Mouse (Mus musculus): ENCODE results near the gene Ift22. TPM values are rescaled to one million over a fixed set of nuclear protein-coding genes. Genes with fewer than 3 reads are reported as not detected.

Gene Ift22
- polyA plus RNA-seq, 1 experiment from 2014 or later: 28.5 TPM

DNA sequence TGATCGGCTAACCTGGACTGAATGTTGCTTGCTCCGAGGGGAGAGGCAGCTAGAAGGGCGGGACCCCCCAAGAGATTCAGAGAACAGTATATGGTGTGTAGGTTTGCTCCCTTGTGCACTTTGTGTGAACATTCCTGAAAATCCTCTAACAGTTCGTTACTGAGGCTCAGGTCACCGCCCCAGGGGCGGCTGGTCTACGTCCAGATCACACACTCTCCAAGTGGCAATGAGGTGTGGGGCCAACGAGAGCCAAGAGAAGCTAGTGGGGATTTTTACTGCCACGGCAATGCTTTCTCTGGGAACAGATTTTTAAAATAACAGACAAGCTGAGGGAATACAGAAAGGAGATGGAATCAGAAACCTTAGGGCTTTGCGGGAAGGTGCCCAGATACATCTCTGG lies 33.7 kb upstream of the Ift22 start:
- Histone ChIP-seq H3K9ac (ENCODE audit: low read depth, low read length) (no peak overlapping the region), H3K4me3 (ENCODE audit: low read depth, low read length) (no peak overlapping the region), H3K4me1 (replicated peaks; ENCODE audit: control insufficient read depth, insufficient read depth, low read length) (no peaks in the 10 kb centered on the region; the same call in 1 of the 2 replicates), H3K36me3 (ENCODE audit: control insufficient read depth, insufficient read depth, low read length) (no peaks in the 10 kb centered on the region), H3K27me3 (replicated peaks; ENCODE audit: control insufficient read depth, insufficient read depth, low read length) (no peaks in the 10 kb centered on the region), H3K4me2 (no peak overlapping the region), H3K9me3 (ENCODE audit: control insufficient read depth, low read length) (no peaks in the 10 kb centered on the region), H3K27ac (ENCODE audit: low read depth, low read length) (no peak overlapping the region)
- DNase-seq (ENCODE audit: low spot score) (no peak), ATAC-seq (replicated peaks; ENCODE audit: low FRiP score) (no peak)
- WGBS: 69% methylated on average over 10 of the region's 10 CpGs

DNA sequence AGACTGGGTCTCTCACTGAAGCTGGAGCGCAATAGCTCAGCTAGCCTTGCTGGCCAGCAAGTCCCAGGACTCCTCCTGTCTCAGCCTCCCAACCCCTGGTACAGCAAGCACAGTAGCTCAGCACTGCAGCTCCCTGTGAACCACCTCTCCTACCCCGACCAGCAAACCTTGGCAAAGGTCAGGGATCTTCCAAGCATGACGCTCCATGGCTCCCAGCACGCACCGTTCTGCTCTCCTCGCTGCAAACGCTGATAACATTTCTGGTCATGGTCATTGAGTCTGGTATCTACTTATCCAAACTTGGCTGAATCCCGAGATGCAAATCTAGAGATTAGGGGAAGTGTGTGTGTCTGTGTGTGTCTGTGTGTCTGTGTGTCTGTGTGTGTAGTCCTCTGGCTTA lies 27.8 kb upstream of the Ift22 start:
- 78% methylated on average over 8 of the region's 8 CpGs for WGBS
- DNase-seq (ENCODE audit: low spot score): no peak
- H3K27ac ChIP-seq (ENCODE audit: low read depth, low read length): no peak overlapping the region
- no peak overlapping the region for H3K9ac ChIP-seq (ENCODE audit: low read depth, low read length)
- H3K36me3 ChIP-seq (ENCODE audit: control insufficient read depth, insufficient read depth, low read length): no peaks in the 10 kb centered on the region
- H3K9me3 ChIP-seq (ENCODE audit: control insufficient read depth, low read length): no peaks in the 10 kb centered on the region
- H3K4me2 ChIP-seq: no peak overlapping the region
- H3K27me3 ChIP-seq (replicated peaks; ENCODE audit: control insufficient read depth, insufficient read depth, low read length): peaks cover 36% of the 10 kb centered on the region
- H3K4me1 ChIP-seq (replicated peaks; ENCODE audit: control insufficient read depth, insufficient read depth, low read length): peaks cover 2% of the 10 kb centered on the region; the same call in 1 of the 2 replicates
- H3K4me3 ChIP-seq (ENCODE audit: low read depth, low read length): no peak overlapping the region
- ATAC-seq (replicated peaks; ENCODE audit: low FRiP score): no peak

DNA sequence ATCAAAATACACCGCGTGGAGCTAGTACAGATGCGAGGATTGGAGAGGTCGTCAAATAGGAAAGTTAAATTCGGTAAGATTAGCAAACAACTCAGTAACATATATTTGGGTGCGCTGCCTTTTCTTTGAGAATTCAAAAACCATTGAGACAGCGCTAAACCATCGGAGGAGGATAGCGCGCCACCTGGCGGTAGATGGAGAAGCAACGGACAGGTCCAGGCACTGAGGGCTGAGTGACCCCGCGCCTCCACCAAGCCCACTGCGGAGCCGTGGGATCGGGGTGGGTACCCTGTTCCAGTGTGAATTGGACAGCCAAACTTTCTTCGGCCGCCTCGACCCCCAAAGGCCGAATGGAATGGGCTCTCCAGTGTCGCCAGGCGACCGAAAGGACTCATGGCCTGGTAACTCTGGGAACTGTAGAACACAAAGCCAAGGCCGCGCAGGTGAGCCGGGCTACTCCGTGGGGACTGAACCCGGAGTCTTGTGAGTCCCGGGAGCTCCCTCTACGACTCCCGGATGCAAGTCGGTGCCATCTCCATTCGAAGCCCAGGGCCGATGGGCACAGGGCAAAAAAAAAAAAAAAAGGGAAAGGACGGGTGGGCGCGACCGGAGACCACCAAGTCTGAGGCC lies 26.5 kb upstream of the Ift22 start:
- H3K27me3 ChIP-seq (replicated peaks; ENCODE audit: control insufficient read depth, insufficient read depth, low read length): peaks cover 40% of the 10 kb centered on the region
- ATAC-seq (replicated peaks; ENCODE audit: low FRiP score) (0 out of 2 replicates have a peak, but pooled peaks have one; percentile 41), DNase-seq (ENCODE audit: low spot score) (peak; percentile 78)
- WGBS: 9% methylated on average over 39 of the region's 39 CpGs
- H3K9ac ChIP-seq (ENCODE audit: low read depth, low read length): no peak overlapping the region
- peak overlapping the region; percentile 51 for H3K4me3 ChIP-seq (ENCODE audit: low read depth, low read length)
- H3K9me3 ChIP-seq (ENCODE audit: control insufficient read depth, low read length): no peaks in the 10 kb centered on the region
- peaks cover 2% of the 10 kb centered on the region; the same call in 1 of the 2 replicates for H3K4me1 ChIP-seq (replicated peaks; ENCODE audit: control insufficient read depth, insufficient read depth, low read length)
- peak overlapping the region; percentile 70 for H3K4me2 ChIP-seq
- H3K27ac ChIP-seq (ENCODE audit: low read depth, low read length): no peak overlapping the region
- no peaks in the 10 kb centered on the region for H3K36me3 ChIP-seq (ENCODE audit: control insufficient read depth, insufficient read depth, low read length)

DNA sequence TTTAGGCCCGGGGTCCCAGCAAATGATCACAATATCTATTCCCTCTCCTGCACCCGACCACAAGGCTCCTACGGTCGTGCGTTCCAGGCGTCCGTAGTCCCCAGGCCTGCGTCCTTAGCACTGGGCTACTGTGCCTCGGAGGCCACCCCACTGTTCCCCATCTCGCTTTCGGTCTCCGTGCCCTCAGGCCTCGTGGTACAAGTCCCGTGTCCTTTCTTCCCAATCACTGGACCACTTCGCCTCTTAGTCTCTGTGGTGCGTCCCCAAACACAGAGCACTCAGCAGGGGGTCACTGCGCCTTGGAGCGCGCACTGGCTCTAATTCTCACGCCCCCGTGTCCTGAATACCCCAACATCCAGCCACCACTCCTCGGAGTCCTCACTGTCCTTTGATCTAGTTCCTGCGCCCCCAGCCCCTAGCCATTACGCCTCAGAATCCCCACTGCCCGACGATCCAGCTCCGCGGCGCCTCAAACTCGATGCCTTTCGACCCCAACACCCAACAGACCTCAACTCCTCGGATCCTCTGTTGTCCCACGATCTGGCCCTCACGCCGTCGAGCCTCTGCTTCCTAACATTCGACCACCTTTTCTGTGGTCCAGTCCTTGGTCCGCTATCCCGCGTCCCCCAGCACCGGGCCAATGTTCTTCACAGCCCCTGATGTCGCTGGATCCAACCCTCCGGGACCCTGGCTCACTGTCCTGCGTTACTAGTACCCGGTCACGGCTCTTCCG lies 25.7 kb upstream of the Ift22 start:
- peak overlapping the region; percentile 51 for H3K4me3 ChIP-seq (ENCODE audit: low read depth, low read length)
- H3K9me3 ChIP-seq (ENCODE audit: control insufficient read depth, low read length): no peaks in the 10 kb centered on the region
- H3K9ac ChIP-seq (ENCODE audit: low read depth, low read length): peak overlapping the region; percentile 48; the same call in 1 of the 2 replicates
- 4% methylated on average over 45 of the region's 47 CpGs for WGBS
- DNase-seq (ENCODE audit: low spot score) (no peak), ATAC-seq (replicated peaks; ENCODE audit: low FRiP score) (no peak)
- no peaks in the 10 kb centered on the region for H3K36me3 ChIP-seq (ENCODE audit: control insufficient read depth, insufficient read depth, low read length)
- H3K4me2 ChIP-seq: peak overlapping the region; percentile 70
- peaks cover 40% of the 10 kb centered on the region for H3K27me3 ChIP-seq (replicated peaks; ENCODE audit: control insufficient read depth, insufficient read depth, low read length)
- peaks cover 2% of the 10 kb centered on the region; the same call in 1 of the 2 replicates for H3K4me1 ChIP-seq (replicated peaks; ENCODE audit: control insufficient read depth, insufficient read depth, low read length)
- H3K27ac ChIP-seq (ENCODE audit: low read depth, low read length): no peak overlapping the region

DNA sequence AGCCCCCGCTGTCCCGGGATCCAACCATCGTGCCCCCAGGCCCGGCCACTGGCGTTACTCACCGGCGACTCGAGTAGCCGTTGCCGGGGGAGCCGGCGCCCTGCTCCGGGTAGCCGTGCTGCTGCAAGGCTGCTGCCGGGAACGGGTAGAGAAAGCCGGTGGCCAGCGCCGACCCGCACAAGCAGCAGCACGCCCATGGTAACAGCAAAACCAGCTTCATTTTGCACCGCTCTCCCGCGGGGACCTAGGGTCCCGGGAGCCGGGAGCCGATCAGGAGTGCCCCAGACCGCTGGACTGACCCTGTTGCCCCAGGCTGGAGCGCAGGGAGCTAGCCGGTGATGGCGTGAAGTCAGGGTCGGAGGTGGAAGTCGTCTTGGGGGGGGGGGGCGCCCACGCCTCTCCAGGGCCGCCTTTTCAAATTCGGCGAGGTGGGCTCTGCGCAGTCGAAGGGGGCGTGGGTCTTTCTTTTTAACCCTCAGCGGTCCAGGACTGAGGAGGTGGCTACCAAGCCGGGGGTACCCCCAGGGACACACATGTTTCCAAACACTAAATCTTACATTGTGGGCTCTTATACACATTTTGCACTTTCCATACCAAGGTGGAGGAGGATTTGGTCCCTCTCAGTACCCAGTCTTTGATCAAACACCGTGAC lies 25.0 kb upstream of the Ift22 start, which contains the start of gene Col26a1:
Gene Col26a1 (minus strand): TSS at position 422 of the 652 bp plus-strand sequence.
- Histone ChIP-seq H3K4me1 (replicated peaks; ENCODE audit: control insufficient read depth, insufficient read depth, low read length) (peaks cover 2% of the 10 kb centered on the region; the same call in 1 of the 2 replicates), H3K4me2 (peak within 1 kb of the TSS; percentile 70), H3K9me3 (ENCODE audit: control insufficient read depth, low read length) (no peaks in the 10 kb centered on the region), H3K27ac (ENCODE audit: low read depth, low read length) (no peak within 1 kb of the TSS), H3K36me3 (ENCODE audit: control insufficient read depth, insufficient read depth, low read length) (no peaks in the 10 kb centered on the region), H3K4me3 (ENCODE audit: low read depth, low read length) (peak within 1 kb of the TSS; percentile 51), H3K27me3 (replicated peaks; ENCODE audit: control insufficient read depth, insufficient read depth, low read length) (peaks cover 40% of the 10 kb centered on the region), H3K9ac (ENCODE audit: low read depth, low read length) (peak within 1 kb of the TSS; percentile 48; the same call in 1 of the 2 replicates)
- WGBS: under 1% methylated on average over 44 of the region's 44 CpGs
- ATAC-seq (replicated peaks; ENCODE audit: low FRiP score) (no peak), DNase-seq (ENCODE audit: low spot score) (no peak)

DNA sequence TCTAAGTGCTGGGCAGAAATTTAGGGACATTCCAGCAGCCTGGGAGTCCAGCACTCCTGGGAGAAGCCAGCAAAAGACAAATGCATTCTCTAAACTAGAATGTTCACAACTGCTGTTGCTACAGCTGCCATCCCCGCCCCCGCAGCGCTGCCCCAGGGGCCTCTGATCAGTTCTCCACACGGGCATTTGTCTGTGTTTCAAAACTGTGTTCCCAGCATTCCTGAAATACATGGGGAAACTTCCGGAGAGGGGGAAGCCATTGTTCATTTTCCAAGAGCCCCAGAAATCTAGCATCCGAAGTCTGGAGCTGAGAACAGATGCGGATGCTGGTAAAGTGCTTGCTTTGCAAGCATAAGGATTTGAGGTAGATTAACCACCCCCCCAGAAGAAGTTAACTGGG lies 21.0 kb upstream of the Ift22 start:
- no peaks in the 10 kb centered on the region for H3K36me3 ChIP-seq (ENCODE audit: control insufficient read depth, insufficient read depth, low read length)
- no peak for ATAC-seq (replicated peaks; ENCODE audit: low FRiP score)
- H3K9ac ChIP-seq (ENCODE audit: low read depth, low read length): no peak overlapping the region
- 45% methylated on average over 7 of the region's 7 CpGs for WGBS
- no peak overlapping the region for H3K27ac ChIP-seq (ENCODE audit: low read depth, low read length)
- H3K4me2 ChIP-seq: no peak overlapping the region
- no peak overlapping the region for H3K4me3 ChIP-seq (ENCODE audit: low read depth, low read length)
- H3K9me3 ChIP-seq (ENCODE audit: control insufficient read depth, low read length): no peaks in the 10 kb centered on the region
- H3K4me1 ChIP-seq (replicated peaks; ENCODE audit: control insufficient read depth, insufficient read depth, low read length): peaks cover 2% of the 10 kb centered on the region; the same call in 1 of the 2 replicates
- peaks cover 28% of the 10 kb centered on the region for H3K27me3 ChIP-seq (replicated peaks; ENCODE audit: control insufficient read depth, insufficient read depth, low read length)
- no peak for DNase-seq (ENCODE audit: low spot score)

DNA sequence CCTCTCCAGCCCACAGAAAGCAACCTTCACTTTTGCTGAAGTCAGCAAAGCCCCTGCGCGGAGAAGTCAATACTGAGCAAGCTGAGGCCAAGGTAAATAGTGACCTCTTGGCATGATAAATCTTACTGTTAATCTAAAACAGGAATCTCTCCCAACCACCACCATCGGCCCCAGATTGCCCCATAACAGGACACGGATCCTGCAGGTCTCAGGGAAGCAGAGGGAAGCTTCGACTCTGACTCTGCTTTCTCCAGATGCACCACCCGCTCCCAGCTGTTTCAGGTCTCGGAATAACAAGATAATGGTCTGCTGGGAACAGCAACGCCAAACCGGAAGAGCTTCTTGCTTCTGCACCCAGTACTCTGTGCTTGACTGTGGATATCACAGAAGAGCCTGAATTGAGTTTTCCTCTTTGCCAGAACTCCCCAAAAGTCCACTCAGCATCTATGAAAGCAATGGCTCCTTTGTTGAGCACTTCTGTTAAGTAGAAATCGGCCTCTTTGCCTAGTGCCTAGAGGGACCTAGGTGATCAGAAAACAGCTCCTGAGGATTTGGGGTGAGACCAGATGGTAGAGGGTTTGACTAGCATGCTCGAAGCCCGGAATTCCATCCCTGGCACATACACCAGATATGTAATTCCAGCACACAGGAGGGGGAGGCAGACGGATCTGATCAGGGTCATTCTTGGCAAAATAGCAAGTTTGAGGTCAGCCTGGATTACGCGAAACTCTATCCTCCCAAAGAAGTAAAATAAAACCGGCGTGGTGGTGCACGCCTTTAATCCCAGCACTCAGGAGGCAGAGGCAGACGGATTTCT lies 19.2 kb upstream of the Ift22 start:
- DNase-seq (ENCODE audit: low spot score) (no peak), ATAC-seq (replicated peaks; ENCODE audit: low FRiP score) (no peak)
- Histone ChIP-seq H3K4me3 (ENCODE audit: low read depth, low read length) (no peak overlapping the region), H3K4me2 (peak overlapping the region; percentile 37; the same call in 1 of the 2 replicates), H3K27ac (ENCODE audit: low read depth, low read length) (no peak overlapping the region), H3K9me3 (ENCODE audit: control insufficient read depth, low read length) (no peaks in the 10 kb centered on the region), H3K4me1 (replicated peaks; ENCODE audit: control insufficient read depth, insufficient read depth, low read length) (no peaks in the 10 kb centered on the region), H3K9ac (ENCODE audit: low read depth, low read length) (no peak overlapping the region), H3K27me3 (replicated peaks; ENCODE audit: control insufficient read depth, insufficient read depth, low read length) (peaks cover 10% of the 10 kb centered on the region), H3K36me3 (ENCODE audit: control insufficient read depth, insufficient read depth, low read length) (no peaks in the 10 kb centered on the region)
- 52% methylated on average over 19 of the region's 19 CpGs for WGBS
